Mouse (Mus musculus) liver, postnatal 0 days (tissue): ENCODE measurements around the gene Dlg4.

Experiments used
- CTCF ChIP-seq: sonication (generic); IDR thresholded peaks from 2 replicates; pipeline ENCODE4 v1.5.1; 2016; ENCODE audit warnings: antibody characterized with exemption, low read depth
- EP300 ChIP-seq: IDR thresholded peaks from 2 replicates; pipeline ENCODE4 v1.6.1; 2016; ENCODE audit warnings: antibody characterized with exemption, low read depth, mild to moderate bottlenecking

- TF ChIP-seq CTCF (no peak), EP300 (no peak)
Measured at GRCm38 (mm10) chr11:70038174-70038573, 21.4 kb downstream of the Dlg4 start.
